9 mouse cellular contexts compared by ENCODE assay signal in genomic region chr13:72640131-72640521, GRCm38 (mm10). TPM values are rescaled to one million over a fixed set of nuclear protein-coding genes. Genes with fewer than 3 reads are reported as not detected.
DNase-seq lines count a peak whose midpoint lies in the region; ATAC-seq lines count a peak whose summit lies in the region.
"Had no signal": no experiment of that assay in that cellular context is flagged by ENCODE, and none has a peak within 500 bp of the region (broad histone marks: within the 10 kb centered on the region; RNA-seq: fewer than 3 reads in every experiment).

No protein-coding gene starts in this region.

- WGBS in heart, embryonic 13.5 days = 5% methylated on average over 11 of the region's 11 CpGs
- 4% methylated on average over 11 of the region's 11 CpGs for WGBS in midbrain, embryonic 10.5 days

- peak; percentile 29 for DNase-seq in adrenal gland, postnatal 14 days
- DNase-seq in adrenal gland, adult 8-10 months = no peak
- peak; percentile 34 for DNase-seq in cerebellum, adult 8-10 months
- DNase-seq in kidney, postnatal 4 days = peak; percentile 65 to 71
- peak; percentile 45 for DNase-seq in midbrain, embryonic 10.5 days (ENCODE audit: low spot score)
- no peak for DNase-seq in spleen, adult 18-20 months
- no peak for DNase-seq in gastrocnemius, postnatal 14 days

- peaks cover 94% of the 10 kb centered on the region for H3K27me3 ChIP-seq in heart, embryonic 13.5 days (replicated peaks)
- H3K27me3 ChIP-seq in midbrain, embryonic 10.5 days (ENCODE audit: low read depth, poor library complexity, severe bottlenecking) = peaks cover 90% of the 10 kb centered on the region

- intact Hi-C loops in gastrocnemius, postnatal 14 days (cut with DNase I; ENCODE audit: low total_unique reads) = no loop called here

- no peak overlapping the region for H3K27ac ChIP-seq in heart, embryonic 13.5 days (replicated peaks)
- peak overlapping the region; percentile 75 for H3K27ac ChIP-seq in midbrain, embryonic 10.5 days (replicated peaks)

- H3K4me3 ChIP-seq in heart, embryonic 13.5 days = peak overlapping the region; percentile 63
- peak overlapping the region; percentile 51 for H3K4me3 ChIP-seq in midbrain, embryonic 10.5 days

- H3K9ac ChIP-seq in heart, embryonic 13.5 days = peak overlapping the region; percentile 79

- H3K4me1 ChIP-seq in heart, embryonic 13.5 days = peaks cover 20% of the 10 kb centered on the region
- H3K4me1 ChIP-seq in midbrain, embryonic 10.5 days = peaks cover 55% of the 10 kb centered on the region

- H3K4me2 ChIP-seq in heart, embryonic 13.5 days = peak overlapping the region; percentile 93

- no peaks in the 10 kb centered on the region for H3K36me3 ChIP-seq in heart, embryonic 13.5 days
- no peaks in the 10 kb centered on the region for H3K36me3 ChIP-seq in midbrain, embryonic 10.5 days

- H3K9me3 ChIP-seq in heart, embryonic 13.5 days = no peaks in the 10 kb centered on the region
- no peaks in the 10 kb centered on the region for H3K9me3 ChIP-seq in midbrain, embryonic 10.5 days (replicated peaks)

- no peak for ATAC-seq in heart, embryonic 13.5 days (ENCODE audit: extremely low read depth, insufficient number of reproducible peaks, low FRiP score, low TSS enrichment)

RNA-seq across cellular contexts. Expression of gene Irx2, which starts 11.5 kb away (rescaled TPM):
- 0.41 and 0.45 TPM in 2 replicates for total RNA-seq in adrenal gland, postnatal 14 days (2021)
- total RNA-seq in adrenal gland, adult 8-10 months (2022) = 1 to 10 TPM in 2 of 4 experiments, under 1 TPM in 2; 0.35 to 2.2 (median 1.0) TPM
- 9.3 and 12.6 TPM in 2 replicates for polyA plus RNA-seq in heart, embryonic 13.5 days (2015; fragmentation: Nextera tagmentation; extraction: Ambion mirVana)
- 26.8 and 28.1 TPM in 2 replicates for polyA plus RNA-seq in midbrain, embryonic 10.5 days (2016; fragmentation: Nextera tagmentation; extraction: Ambion mirVana)
- not detected for total RNA-seq in gastrocnemius, postnatal 14 days (2021)
- total RNA-seq: hematopoietic stem cell, adult 5-6 weeks had no signal

Comparison
In these comparisons a context has a peak if more than half of its experiments do, and no peak if none do; other contexts are left out.
1. DNase-seq: peak in adrenal gland, postnatal 14 days (single experiment), cerebellum, adult 8-10 months (single experiment), kidney, postnatal 4 days (2 of 2) and midbrain, embryonic 10.5 days (single experiment); none in adrenal gland, adult 8-10 months (single experiment), spleen, adult 18-20 months (0 of 2) and gastrocnemius, postnatal 14 days (single experiment).